Mouse (Mus musculus): Measurements from ENCODE around the gene Snrpa.
"Not testable (repeated sequence)": the region's sequence is repeated elsewhere in the genome, so short reads cannot be mapped to it uniquely, and the experiment has no call there.

Snrpa gene

DNA sequence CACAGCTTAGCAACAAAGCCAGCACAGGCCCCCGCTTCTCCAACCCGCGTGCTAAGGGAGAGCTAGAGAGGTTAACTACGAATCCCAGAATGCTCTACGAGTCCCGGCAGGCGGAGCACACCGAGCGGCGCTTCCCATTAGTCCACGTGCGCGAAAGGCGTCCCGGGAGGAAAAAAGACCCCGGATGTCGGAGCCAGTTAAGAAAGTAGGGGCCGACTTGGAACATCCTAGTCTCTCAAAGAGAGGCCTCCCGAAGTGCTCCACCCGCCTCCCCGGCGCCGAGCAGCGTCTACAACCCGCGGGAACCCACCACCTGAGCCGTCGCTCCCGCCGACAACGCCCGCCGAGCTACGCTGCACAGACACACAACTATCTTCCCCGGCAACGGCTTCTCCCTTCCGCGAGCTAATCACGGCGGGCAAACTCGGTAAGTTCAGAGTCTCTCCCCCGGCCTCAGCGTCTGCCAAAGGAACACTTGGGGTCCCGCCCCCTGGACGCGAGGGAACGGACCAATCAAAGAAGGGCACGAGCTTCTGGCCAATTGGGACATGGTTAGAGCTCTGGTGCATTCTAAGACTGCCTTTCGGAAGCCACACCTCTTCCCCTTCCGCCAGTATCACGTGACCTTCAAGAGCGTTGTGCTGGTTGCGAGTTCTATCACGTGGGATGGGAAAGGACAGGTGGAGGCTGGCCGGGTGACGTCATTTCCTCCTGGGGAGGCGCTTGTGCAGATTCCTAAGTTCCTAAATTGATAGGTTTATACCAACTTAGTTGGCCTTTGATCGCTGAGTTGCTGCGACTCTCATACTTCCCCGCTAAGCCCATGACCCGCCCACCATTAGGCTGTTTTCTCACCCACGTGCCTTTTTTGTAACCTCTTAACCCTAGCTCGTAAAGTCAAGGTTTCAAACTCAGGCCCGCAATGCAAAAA lies at the start of gene Snrpa, which contains the start of gene BC024978:
TSS of gene Snrpa (minus strand) at position 591 of the 931 bp plus-strand sequence.
TSS of gene BC024978 (plus strand) at position 101 of the 931 bp plus-strand sequence.
- peak; percentile 96 to 97 for DNase-seq

GRCm38 (mm10) chr7:27244088-27244487 lies 48.0 kb upstream of the Snrpa start:
- not testable (repeated sequence) for DNase-seq

DNA sequence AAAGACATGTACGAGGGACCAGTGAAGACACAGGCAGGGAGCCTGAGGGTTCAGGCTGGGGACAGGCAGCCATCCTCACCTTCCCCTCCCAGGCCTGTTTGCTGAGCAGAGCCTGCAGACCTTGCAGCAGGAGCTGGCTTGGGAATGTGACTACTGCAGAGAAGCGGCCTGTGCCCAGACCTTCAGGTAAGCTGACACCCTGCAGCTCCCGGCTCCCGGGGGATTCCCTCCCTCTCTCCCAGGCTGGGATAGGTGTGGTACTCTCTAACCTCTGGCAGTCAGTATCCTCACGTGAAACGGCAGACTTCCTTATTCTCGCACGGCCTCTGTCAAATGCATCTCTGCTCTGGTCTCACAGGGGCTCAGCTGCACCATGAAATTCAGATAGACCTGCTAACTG lies 47.1 kb upstream of the Snrpa start:
- DNase-seq, result no peak

GRCm38 (mm10) chr7:27238568-27238967 lies 42.5 kb upstream of the Snrpa start:
- DNase-seq, result no peak

GRCm38 (mm10) chr7:27237527-27237926 lies 41.5 kb upstream of the Snrpa start:
- no peak for DNase-seq

- no peak for DNase-seq
These were observed 39.7 kb upstream of the Snrpa start for GRCm38 (mm10) chr7:27235726-27236125.

- peak in 1 of 2 experiments; percentile 33 for DNase-seq
These were observed 37.2 kb upstream of the Snrpa start for GRCm38 (mm10) chr7:27233300-27233699.

- DNase-seq, result peak; percentile 93 to 94
These were observed 36.8 kb upstream of the Snrpa start, which contains the start of gene Coq8b for GRCm38 (mm10) chr7:27232781-27233281. Gene Coq8b, plus strand, starts transcription at chr7:27233023.

DNA sequence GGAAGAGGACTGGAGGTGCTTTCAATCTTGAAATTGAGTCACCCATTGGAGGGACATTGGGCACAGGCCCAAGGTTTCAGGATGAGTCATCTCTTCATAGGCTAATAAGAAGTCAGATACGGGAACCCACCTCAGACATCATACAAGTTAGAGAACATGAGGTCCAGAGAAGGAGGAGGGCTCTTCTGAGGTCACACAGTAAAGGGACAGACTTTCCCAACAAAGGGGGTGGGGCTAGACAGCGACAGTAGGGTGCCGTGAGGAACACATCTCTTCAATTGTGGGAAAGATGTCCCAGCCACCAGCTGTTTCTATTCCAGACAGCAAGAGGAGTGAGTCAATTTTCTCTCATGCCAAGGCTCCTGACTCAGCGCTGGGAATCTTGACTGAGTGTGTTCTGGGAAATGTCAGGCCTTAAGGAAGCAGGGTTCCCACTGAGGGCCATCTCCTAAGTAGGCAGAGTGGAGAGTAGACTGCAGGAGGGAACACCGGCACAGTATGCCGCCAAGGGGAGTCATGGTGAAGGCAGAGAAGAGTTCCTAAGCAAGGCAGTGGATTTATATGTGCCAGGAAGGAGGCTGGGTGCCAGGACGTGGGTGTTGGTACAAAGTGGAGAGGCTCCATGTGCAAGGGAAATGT lies 35.7 kb upstream of the Snrpa start:
- DNase-seq, result peak in 1 of 2 experiments; percentile 39

DNA sequence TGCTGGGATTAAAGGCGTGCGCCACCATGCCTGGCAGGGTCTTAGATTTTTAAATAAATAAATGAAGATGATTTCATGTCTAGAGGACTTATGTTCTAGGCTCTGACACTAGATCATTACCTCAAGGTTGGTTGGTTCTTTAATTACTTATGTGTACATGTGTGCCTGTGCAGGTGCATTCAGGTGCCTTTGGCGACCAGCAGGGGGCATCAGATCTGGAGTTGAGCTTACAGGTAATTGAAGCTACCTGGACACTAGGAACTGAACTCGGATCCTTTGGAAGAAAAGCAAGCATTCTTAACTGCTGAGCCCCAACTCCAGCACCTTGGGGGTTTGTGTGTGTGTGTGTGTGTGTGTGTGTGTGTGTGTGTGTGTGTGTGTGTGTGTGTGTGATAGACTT lies 34.7 kb upstream of the Snrpa start:
- peak in 1 of 2 experiments; percentile 17 for DNase-seq

- DNase-seq, result no peak
These were observed 32.8 kb upstream of the Snrpa start for GRCm38 (mm10) chr7:27228865-27229264.

GRCm38 (mm10) chr7:27228281-27228821 lies 32.3 kb upstream of the Snrpa start, which contains the start of gene Itpkc:
Gene Itpkc, minus strand, starts transcription at chr7:27228661.
- peak; percentile 91 to 93 for DNase-seq

DNA sequence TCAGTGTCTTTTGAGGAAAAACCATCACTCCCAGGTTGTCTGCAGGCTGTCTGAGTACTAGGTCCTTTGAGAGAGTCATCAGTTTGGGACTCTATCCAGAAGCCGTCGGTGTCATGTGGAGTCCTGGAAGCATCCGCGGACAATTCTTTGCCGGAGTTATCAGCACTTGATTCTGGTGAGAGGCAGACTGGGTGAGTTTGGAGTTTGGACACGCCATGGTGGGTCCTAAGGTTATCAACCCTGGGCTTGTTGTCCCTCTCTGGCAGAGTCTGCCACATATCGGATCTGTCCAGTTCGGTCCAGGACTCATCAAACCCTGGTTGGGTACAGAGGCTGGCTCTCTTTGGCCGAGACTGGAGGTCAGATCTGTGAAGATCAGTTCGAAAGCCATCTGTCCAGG lies 31.6 kb upstream of the Snrpa start:
- DNase-seq, result peak; percentile 72 to 74

DNA sequence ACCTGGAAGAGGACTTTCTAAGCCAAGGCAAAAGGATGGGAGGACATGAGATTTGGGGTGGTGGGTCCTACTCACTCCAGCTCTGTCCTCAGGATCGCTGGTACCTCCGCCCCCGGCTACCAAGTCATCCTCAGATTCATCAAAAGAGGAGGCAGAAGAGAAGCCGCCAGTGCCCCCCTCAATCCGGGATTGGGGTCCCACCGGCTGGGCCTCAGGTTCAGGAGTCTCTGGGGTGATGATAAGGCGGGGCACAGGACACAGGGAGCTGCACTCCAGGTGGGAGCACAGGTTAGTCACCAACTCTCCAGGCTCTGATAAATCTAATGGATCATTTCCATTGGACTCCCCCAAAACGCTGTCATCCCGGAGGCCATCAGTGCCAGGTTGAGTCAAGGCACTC lies 31.2 kb upstream of the Snrpa start:
- DNase-seq, result no peak

DNA sequence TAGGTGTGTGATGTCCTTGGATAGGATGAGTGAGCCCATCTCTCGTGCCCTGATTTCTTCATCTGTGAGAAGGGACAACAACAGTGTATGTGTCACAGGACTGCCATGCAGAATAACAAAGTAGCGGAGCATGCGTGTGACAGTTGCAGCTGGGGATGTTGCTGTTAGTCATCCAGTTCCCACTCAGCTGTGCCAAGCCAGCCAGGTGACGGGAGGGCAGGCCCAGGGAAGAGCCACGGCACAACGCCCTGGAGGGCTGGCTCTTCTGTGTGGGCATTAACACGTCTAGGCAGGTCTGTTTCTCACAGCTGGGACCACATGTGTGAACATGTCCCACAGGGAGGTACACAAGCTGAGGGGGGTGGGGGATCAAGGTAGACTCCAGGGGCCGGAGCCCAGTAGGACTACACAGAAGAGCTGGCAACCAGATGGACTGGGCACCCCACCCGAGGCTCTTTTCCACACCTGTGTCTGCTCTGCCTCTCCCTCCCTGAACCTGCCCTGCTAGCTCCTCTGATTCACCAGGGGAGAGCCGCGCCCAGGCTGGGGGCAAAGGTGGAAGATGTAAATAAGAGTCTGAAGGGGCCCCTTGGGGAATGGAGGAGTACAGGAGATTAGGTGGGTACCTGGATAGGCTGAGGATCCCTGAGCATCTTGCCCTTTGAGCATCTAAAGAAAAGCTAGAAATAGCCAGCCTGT lies 29.0 kb upstream of the Snrpa start:
- peak in 1 of 2 experiments; percentile 33 for DNase-seq

DNA sequence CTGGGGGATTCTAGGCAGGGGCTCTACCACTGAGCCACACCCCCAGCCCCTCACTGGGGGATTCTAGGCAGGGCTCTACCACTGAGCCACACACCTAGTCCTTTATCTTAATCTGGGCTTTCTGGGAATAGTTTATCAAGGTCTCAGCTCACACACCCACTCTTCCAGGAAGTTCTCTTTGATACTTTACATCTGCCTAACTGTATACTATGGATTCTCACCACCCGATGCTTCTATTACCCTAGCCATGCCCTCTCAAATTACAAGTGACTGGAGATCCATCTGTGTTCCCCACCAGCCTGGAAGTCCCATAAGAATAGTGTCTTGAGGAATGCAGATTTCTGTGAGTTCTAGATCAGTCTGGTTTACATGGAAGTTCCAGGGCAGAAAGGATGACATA lies 26.5 kb upstream of the Snrpa start:
- no peak for DNase-seq

DNA sequence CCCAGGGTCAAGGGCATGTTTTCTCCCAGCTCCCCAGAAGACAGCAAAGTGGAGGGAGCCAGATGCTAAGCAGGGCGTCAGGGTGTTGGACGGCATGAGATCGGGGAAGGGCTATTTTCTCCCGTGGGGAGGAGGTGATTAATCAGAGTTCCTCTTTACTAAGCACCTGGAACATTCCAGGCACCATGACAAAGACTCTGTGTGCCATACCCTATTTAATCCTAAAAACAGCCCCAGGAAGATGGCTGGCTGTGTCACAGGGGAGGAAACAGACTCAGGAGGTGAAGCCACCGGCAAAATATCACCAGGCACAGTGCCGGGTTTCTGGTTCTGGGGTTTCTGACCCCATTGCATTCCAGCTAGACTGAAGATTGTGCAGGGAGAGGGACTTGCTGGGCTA lies 25.9 kb upstream of the Snrpa start:
- no peak for DNase-seq

- DNase-seq, result no peak
These were observed 23.9 kb upstream of the Snrpa start for GRCm38 (mm10) chr7:27219937-27220336.

DNA sequence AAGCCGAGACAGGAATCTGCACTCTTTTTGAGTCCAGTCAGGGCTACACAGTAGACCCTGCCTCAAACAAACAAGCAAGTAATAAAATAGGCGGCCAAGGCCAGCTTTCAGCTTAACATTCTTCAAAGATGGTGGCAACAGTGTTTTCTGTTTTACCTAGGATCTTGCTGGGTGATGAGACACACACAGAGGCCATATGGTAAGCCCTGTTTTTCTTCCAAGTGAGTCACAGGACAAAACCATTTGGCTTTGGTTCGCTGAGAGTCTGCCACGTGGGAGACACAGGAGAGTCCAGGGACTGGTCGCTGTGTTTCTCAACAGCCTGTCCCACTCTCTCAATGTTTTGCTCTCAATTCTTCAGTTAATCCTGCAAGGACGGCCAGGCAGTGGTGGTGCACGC lies 22.5 kb upstream of the Snrpa start:
- peak; percentile 62 to 73 for DNase-seq

DNA sequence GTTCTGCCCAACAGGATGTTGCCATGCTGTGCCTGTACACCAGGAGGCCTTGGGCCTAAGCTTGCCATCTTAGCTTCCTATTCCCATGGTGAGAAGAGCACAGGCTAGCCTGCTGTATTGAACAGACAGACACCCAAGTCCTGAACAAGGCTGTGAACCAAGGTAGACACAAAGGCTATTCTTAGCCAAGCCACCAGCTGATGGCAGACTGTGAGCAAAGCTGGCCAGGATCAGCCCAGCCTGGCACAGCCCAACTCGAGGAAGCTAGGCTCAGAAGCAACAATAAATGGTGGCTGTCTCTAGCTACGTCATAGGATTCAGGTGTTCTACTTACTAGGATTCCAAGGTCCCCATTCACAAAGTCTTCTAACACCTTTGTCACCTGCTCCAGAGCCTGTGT lies 16.6 kb upstream of the Snrpa start:
- no peak for DNase-seq

- DNase-seq, result peak; percentile 53 to 56
These were observed 7.8 kb upstream of the Snrpa start for GRCm38 (mm10) chr7:27203730-27204449.

DNA sequence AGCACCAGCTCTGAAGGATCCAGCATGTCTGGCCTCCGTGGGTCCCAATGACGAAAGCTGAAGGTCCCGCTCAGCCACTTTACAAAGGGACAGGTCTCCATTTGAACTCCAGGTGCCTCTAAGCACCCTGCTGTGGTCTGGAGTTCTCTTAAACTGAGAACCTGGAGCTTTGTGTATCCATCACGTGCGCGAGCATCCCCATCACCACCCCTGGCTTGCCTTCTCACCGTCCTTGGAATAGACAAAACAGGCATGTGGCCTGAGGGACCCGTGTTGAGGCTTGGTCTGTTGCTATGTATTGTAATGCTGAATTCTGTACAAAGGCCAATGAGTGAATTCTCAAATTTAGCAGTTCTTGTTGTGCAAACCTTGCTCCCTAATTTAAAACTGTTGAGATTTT lies 2.7 kb upstream of the Snrpa start:
- DNase-seq, result no peak
